Mouse (Mus musculus) mesoderm, embryonic 11.5 days (tissue): ENCODE data around the gene Cfap46.

ENCODE experiments used
- DNase-seq: peaks from one replicate; pipeline ENCODE4 v3.0.0-alpha.2; 2012; ENCODE audit warnings: low read depth, low spot score

The Cfap46 gene

GRCm38 (mm10) chr7:139580851-139581775 is 102.5 kb downstream of the Cfap46 start:
- DNase-seq, result no peak

GRCm38 (mm10) chr7:139579261-139579905 is 104.2 kb downstream of the Cfap46 start:
- DNase-seq, result no peak

- DNase-seq, result no peak
Measured at GRCm38 (mm10) chr7:139576064-139576686, 107.4 kb downstream of the Cfap46 start.

- DNase-seq, result no peak
Measured at GRCm38 (mm10) chr7:139572665-139573064, 111.0 kb downstream of the Cfap46 start.

GRCm38 (mm10) chr7:139570788-139571187 is 112.8 kb downstream of the Cfap46 start:
- DNase-seq, result no peak

GRCm38 (mm10) chr7:139566533-139566932 is 117.1 kb downstream of the Cfap46 start:
- no peak for DNase-seq

GRCm38 (mm10) chr7:139565998-139566397 is 117.6 kb downstream of the Cfap46 start:
- no peak for DNase-seq

GRCm38 (mm10) chr7:139564161-139564560 is 119.5 kb downstream of the Cfap46 start:
- no peak for DNase-seq

- no peak for DNase-seq
Measured at GRCm38 (mm10) chr7:139563425-139563824, 120.2 kb downstream of the Cfap46 start.

- no peak for DNase-seq
Measured at GRCm38 (mm10) chr7:139559659-139560058, 124.0 kb downstream of the Cfap46 start.

- no peak for DNase-seq
Measured at GRCm38 (mm10) chr7:139556746-139557526, 126.7 kb downstream of the Cfap46 start.

- peak; percentile 37 for DNase-seq
Measured at GRCm38 (mm10) chr7:139556331-139556730, 127.3 kb downstream of the Cfap46 start.

GRCm38 (mm10) chr7:139551519-139551918 is 132.1 kb downstream of the Cfap46 start:
- no peak for DNase-seq
